Mouse (Mus musculus): ENCODE measurements around the gene Sertad1. TPM values are rescaled to one million over a fixed set of nuclear protein-coding genes. Genes with fewer than 3 reads are reported as not detected.

Gene Sertad1
- total RNA-seq (2014; rRNA removed) (5.2 and 6.3 TPM in 2 replicates), polyA plus RNA-seq (2015; fragmentation: Nextera tagmentation; extraction: Ambion mirVana) (6.3 and 7.4 TPM in 2 replicates)

- no peaks in the 10 kb centered on the region for H3K36me3 ChIP-seq (ENCODE audit: insufficient read depth)
- 2% methylated on average over 66 of the region's 80 CpGs for WGBS
- TF ChIP-seq CTCF (IDR thresholded peaks at IDR 0.05; ENCODE audit: low read depth) = peak; percentile 60
- peak within 1 kb of the TSS; percentile 82 for H3K4me3 ChIP-seq (ENCODE audit: low read depth, low read length)
- peak; percentile 100 for DNase-seq
- H3K9ac ChIP-seq = peak within 1 kb of the TSS; percentile 83
- H3K27me3 ChIP-seq (ENCODE audit: insufficient read depth, low read length) = no peaks in the 10 kb centered on the region
- peak; percentile 98 for ATAC-seq
- H3K4me2 ChIP-seq (ENCODE audit: low read depth) = peak within 1 kb of the TSS; percentile 57
- peaks cover 5% of the 10 kb centered on the region; the same call in 1 of the 2 replicates for H3K4me1 ChIP-seq (ENCODE audit: insufficient read depth)
- H3K9me3 ChIP-seq (ENCODE audit: low read length) = no peaks in the 10 kb centered on the region
- peak within 1 kb of the TSS; percentile 90 for H3K27ac ChIP-seq (ENCODE audit: low read depth, low read length)
These were observed at the start of gene Sertad1 for GRCm38 (mm10) chr7:27486770-27487697. Gene Sertad1, plus strand, starts transcription at chr7:27486910.

GRCm38 (mm10) chr7:27437544-27437943, 49.2 kb upstream of the Sertad1 start:
- peak; percentile 25 for DNase-seq
- H3K36me3 ChIP-seq (ENCODE audit: insufficient read depth) = peaks cover 20% of the 10 kb centered on the region
- H3K4me3 ChIP-seq (ENCODE audit: low read depth, low read length) = no peak overlapping the region
- peak; percentile 57 for TF ChIP-seq CTCF (IDR thresholded peaks at IDR 0.05; ENCODE audit: low read depth)
- no peak overlapping the region for H3K4me2 ChIP-seq (ENCODE audit: low read depth)
- no peaks in the 10 kb centered on the region for H3K27me3 ChIP-seq (ENCODE audit: insufficient read depth, low read length)
- H3K9ac ChIP-seq = no peak overlapping the region
- no peaks in the 10 kb centered on the region for H3K9me3 ChIP-seq (ENCODE audit: low read length)
- WGBS = 59% methylated on average over 5 of the region's 5 CpGs
- no peak overlapping the region for H3K27ac ChIP-seq (ENCODE audit: low read depth, low read length)
- no peak for ATAC-seq
- H3K4me1 ChIP-seq (ENCODE audit: insufficient read depth) = no peaks in the 10 kb centered on the region

- Histone ChIP-seq H3K4me1 (ENCODE audit: insufficient read depth) (no peaks in the 10 kb centered on the region), H3K9me3 (ENCODE audit: low read length) (no peaks in the 10 kb centered on the region), H3K27ac (ENCODE audit: low read depth, low read length) (no peak overlapping the region), H3K9ac (no peak overlapping the region), H3K27me3 (ENCODE audit: insufficient read depth, low read length) (no peaks in the 10 kb centered on the region), H3K4me3 (ENCODE audit: low read depth, low read length) (no peak overlapping the region), H3K36me3 (ENCODE audit: insufficient read depth) (peaks cover 12% of the 10 kb centered on the region), H3K4me2 (ENCODE audit: low read depth) (no peak overlapping the region)
- peak; percentile 48 for TF ChIP-seq CTCF (IDR thresholded peaks at IDR 0.05; ENCODE audit: low read depth)
- ATAC-seq (no peak), DNase-seq (no peak)
- WGBS = 80% methylated on average over 4 of the region's 4 CpGs
These were observed 46.7 kb upstream of the Sertad1 start for GRCm38 (mm10) chr7:27440014-27440413.

GRCm38 (mm10) chr7:27446051-27446450, 40.7 kb upstream of the Sertad1 start:
- TF ChIP-seq CTCF (IDR thresholded peaks at IDR 0.05; ENCODE audit: low read depth) = no peak
- peak overlapping the region; percentile 83 for H3K4me2 ChIP-seq (ENCODE audit: low read depth)
- DNase-seq = no peak
- H3K27ac ChIP-seq (ENCODE audit: low read depth, low read length) = peak overlapping the region; percentile 75
- no peaks in the 10 kb centered on the region for H3K9me3 ChIP-seq (ENCODE audit: low read length)
- peaks cover 4% of the 10 kb centered on the region for H3K36me3 ChIP-seq (ENCODE audit: insufficient read depth)
- H3K4me3 ChIP-seq (ENCODE audit: low read depth, low read length) = peak overlapping the region; percentile 63
- WGBS = 2% methylated on average over 17 of the region's 18 CpGs
- no peak for ATAC-seq
- H3K27me3 ChIP-seq (ENCODE audit: insufficient read depth, low read length) = no peaks in the 10 kb centered on the region
- no peaks in the 10 kb centered on the region for H3K4me1 ChIP-seq (ENCODE audit: insufficient read depth)
- H3K9ac ChIP-seq = peak overlapping the region; percentile 76

- TF ChIP-seq CTCF (IDR thresholded peaks at IDR 0.05; ENCODE audit: low read depth) = no peak
- Histone ChIP-seq H3K4me3 (ENCODE audit: low read depth, low read length) (peak overlapping the region; percentile 63), H3K27me3 (ENCODE audit: insufficient read depth, low read length) (no peaks in the 10 kb centered on the region), H3K9me3 (ENCODE audit: low read length) (no peaks in the 10 kb centered on the region), H3K9ac (peak overlapping the region; percentile 76), H3K27ac (ENCODE audit: low read depth, low read length) (peak overlapping the region; percentile 75), H3K4me2 (ENCODE audit: low read depth) (peak overlapping the region; percentile 83), H3K4me1 (ENCODE audit: insufficient read depth) (no peaks in the 10 kb centered on the region), H3K36me3 (ENCODE audit: insufficient read depth) (0 out of 2 replicates have a peak, but pooled peaks cover 3% of the 10 kb centered on the region)
- DNase-seq = peak; percentile 85
- WGBS = 9% methylated on average over 36 of the region's 53 CpGs
- peak; percentile 83 for ATAC-seq
These were observed 39.9 kb upstream of the Sertad1 start for GRCm38 (mm10) chr7:27446521-27447418.

GRCm38 (mm10) chr7:27447419-27448286, 39.1 kb upstream of the Sertad1 start, which contains the start of the genes Sptbn4 and Blvrb:
Gene Sptbn4, minus strand, starts transcription at chr7:27447686.
Gene Blvrb, plus strand, starts transcription at chr7:27447978.
- peak; percentile 97 for DNase-seq
- no peaks in the 10 kb centered on the region for H3K4me1 ChIP-seq (ENCODE audit: insufficient read depth)
- TF ChIP-seq CTCF (IDR thresholded peaks at IDR 0.05; ENCODE audit: low read depth) = peak; percentile 57
- H3K4me3 ChIP-seq (ENCODE audit: low read depth, low read length) = peak within 1 kb of the TSS; percentile 63
- no peaks in the 10 kb centered on the region for H3K27me3 ChIP-seq (ENCODE audit: insufficient read depth, low read length)
- peak; percentile 92 for ATAC-seq
- peak within 1 kb of the TSS; percentile 75 for H3K27ac ChIP-seq (ENCODE audit: low read depth, low read length)
- peak within 1 kb of the TSS; percentile 83 for H3K4me2 ChIP-seq (ENCODE audit: low read depth)
- no peaks in the 10 kb centered on the region for H3K36me3 ChIP-seq (ENCODE audit: insufficient read depth)
- peak within 1 kb of the TSS; percentile 76 for H3K9ac ChIP-seq
- H3K9me3 ChIP-seq (ENCODE audit: low read length) = no peaks in the 10 kb centered on the region
- WGBS = 2% methylated on average over 54 of the region's 54 CpGs

All from forebrain, postnatal 0 days (tissue).